Mouse (Mus musculus) cortical plate, adult 2 months (tissue): ENCODE measurements around the gene Axdnd1.

Source experiments
- CTCF ChIP-seq: fragments of 200-500 bp; IDR thresholded peaks from 2 replicates; pipeline ENCODE4 v1.5.1; 2011; ENCODE audit warnings: mild to moderate bottlenecking, control low read depth, low read length; ENCODE audit not compliant: insufficient read depth; ENCODE audit errors: extremely low read depth
- POLR2A ChIP-seq: fragments of 200-500 bp; IDR thresholded peaks from 2 replicates; pipeline ENCODE4 v1.6.1; 2011; ENCODE audit warnings: mild to moderate bottlenecking, low read length, control low read depth; ENCODE audit not compliant: insufficient read depth; ENCODE audit errors: extremely low read depth

DNA sequence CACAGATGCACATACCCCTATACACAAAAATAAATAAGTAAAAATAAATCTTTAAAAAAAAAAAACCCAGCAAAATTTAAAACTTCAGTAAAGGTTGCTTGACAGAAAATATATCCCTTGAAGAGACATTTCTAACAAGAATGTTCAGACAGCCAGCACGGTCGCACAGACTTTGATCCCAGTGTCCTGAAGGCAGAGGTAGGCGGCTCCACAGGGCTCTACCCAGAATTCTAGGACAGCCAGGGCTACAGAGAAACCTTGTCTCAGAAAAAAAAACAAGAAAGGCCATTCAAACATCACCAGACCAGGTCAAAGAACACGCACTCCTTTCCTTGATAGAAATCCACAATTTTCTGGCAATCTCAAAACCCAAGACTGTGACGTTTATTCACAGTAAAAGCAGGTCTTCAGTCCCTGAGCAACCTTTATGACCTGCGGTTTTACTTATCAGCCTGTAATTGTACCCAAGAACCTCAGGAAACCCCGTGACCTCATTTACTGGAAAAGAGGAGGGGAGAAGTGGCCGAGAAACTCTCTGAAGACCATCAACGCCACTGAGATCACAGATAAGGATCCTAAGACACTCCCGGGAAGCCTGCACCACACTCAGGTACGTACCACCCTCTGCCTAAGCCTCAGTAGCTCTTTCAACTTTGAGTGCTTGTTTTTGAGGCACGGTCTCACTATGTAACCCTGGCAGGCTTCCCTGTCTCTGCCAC is 41.5 kb upstream of the Axdnd1 start:
- TF ChIP-seq CTCF (no peak), POLR2A (no peak)
